Mouse (Mus musculus) naive thymus-derived CD4-positive, alpha-beta T cell, adult 2 months (primary cell): Measurements from ENCODE around the gene Med10.

Experiments
- DNase-seq: peaks from one replicate; pipeline ENCODE4 v3.0.0-alpha.2; 2011; ENCODE audit warnings: low read depth

Gene Med10

GRCm38 (mm10) chr13:69802095-69802494, at the start of gene Med10:
Gene Med10, plus strand, starts transcription at chr13:69802395.
- no peak for DNase-seq

GRCm38 (mm10) chr13:69752875-69753274, 49.3 kb upstream of the Med10 start:
- DNase-seq = no peak

GRCm38 (mm10) chr13:69758979-69759378, 43.2 kb upstream of the Med10 start:
- no peak for DNase-seq

DNA sequence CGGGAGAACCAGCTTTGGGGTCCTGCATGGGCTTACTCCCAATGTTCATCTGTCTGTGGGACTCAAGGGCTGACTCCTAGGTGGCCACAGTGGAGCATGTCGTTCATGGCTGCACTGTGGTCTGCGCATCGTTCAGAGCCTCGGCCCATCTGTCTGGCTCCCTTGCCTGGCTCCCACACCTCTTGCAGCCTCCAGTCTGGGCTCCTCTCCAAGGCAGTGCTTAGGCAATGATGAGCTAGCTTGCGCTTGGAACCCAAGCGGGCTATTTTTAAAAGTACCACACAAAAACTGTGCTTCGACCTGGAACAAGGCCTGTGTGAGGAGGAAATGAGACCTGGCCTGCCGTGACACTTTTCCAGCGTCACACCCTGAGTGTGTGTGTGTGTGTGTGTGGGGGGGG, 40.8 kb upstream of the Med10 start:
- no peak for DNase-seq

DNA sequence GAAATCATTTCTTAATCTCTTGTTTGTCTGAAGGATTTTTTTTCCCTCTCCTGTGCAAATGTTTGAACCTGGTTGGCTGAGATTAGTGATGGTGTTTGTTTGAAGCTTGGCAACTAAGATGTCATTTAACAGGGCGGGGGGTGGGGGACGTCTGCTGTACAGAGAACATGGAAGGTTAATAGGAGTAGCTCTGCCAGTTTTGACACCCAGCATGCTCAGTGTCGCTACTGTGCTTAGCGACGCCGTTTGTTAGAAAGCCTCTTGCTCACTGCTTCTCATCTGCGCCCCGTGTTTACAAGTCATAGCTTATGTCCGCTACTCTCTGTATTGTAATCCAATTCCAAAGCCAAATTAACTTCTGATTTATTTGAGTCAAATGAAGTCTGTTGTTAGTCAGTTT, 37.5 kb upstream of the Med10 start:
- DNase-seq = no peak

GRCm38 (mm10) chr13:69768152-69768551, 34.0 kb upstream of the Med10 start:
- DNase-seq = no peak

- no peak for DNase-seq
Measured at GRCm38 (mm10) chr13:69770538-69771456, 31.4 kb upstream of the Med10 start.

DNA sequence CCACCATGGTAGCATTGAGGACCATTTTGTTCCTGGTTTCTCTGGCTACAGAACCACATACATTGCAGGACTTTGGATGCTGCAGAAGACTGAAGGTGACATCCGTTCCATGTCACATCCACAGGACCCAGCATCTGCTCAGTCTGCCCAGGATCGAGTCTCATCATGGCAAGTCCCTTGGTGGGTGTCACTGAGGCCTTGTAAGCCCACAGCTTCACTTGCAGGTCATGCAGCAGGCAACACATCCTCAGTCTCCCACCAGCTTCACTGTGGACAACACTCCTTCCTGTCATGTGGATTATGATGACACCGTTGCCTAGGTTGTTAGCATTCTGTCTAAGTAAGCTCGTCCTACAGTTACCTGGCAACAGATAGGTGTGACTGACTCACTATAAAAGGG, 29.8 kb upstream of the Med10 start:
- no peak for DNase-seq

DNA sequence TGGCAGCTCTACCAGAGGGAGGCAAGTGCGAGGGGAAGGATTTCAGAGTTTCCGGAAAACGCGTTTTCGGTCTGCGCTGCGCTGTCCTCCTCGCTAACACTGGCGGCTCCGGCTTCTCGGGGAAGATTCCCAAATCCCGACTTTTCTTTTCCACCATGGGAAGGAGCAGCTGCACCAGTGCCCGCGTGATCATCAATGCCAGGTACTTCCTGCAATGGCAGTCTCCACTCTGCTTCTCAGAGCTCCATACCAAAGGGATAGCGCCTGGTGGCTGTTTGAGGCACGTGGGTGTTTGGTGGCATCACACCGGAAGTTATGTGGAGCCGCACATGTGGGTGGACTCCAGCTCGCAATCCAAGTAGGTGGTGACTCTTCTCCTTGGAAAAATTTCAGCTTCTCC, 24.0 kb upstream of the Med10 start:
- no peak for DNase-seq

- no peak for DNase-seq
Measured at GRCm38 (mm10) chr13:69788704-69789103, 13.5 kb upstream of the Med10 start.

- no peak for DNase-seq
Measured at GRCm38 (mm10) chr13:69791814-69792213, 10.4 kb upstream of the Med10 start.

DNA sequence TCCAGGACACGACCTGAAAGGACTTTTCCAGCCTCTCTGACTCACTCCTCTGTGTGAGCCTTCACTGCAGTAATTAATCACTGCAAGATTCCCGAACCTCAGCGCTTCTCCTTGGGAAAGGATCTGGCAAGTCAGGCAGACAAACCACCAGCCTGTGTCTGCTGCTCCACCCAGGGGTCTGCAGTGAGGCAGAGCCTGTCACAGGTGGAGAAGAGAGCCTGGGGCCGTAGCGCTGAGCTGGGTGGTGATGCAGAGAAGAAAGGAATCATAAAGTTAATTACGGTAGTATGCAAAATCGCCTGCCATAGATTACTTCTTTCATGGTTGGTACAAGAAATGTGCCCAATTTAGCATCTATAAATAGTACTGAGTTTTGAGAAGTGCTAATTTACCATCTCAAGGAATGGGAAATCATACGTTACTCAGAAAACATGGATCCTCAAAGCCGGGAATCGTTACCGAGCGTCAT, 9.6 kb upstream of the Med10 start:
- DNase-seq = no peak

DNA sequence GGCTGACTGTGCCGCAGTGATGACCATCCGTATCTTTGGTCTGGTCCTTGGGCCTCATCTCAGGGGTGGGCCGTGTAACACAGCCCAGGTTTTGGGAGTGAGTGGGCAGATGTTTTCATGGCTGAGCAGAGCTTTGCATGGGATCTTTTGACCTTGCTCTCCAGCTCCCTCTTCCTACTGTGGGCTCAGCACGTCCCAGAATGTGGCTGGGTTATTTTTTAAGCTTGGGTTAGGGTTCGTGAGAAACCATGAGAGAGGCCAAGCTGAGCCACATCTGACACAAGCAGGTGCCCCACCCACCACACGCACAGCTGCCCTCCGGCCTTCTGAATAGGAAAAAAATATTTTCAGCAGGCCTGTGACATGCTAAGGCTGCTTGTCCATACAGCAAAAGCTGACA, 7.4 kb upstream of the Med10 start:
- no peak for DNase-seq

- DNase-seq = peak; percentile 88
Measured at GRCm38 (mm10) chr13:69809681-69810611, 7.8 kb downstream of the Med10 start.

DNA sequence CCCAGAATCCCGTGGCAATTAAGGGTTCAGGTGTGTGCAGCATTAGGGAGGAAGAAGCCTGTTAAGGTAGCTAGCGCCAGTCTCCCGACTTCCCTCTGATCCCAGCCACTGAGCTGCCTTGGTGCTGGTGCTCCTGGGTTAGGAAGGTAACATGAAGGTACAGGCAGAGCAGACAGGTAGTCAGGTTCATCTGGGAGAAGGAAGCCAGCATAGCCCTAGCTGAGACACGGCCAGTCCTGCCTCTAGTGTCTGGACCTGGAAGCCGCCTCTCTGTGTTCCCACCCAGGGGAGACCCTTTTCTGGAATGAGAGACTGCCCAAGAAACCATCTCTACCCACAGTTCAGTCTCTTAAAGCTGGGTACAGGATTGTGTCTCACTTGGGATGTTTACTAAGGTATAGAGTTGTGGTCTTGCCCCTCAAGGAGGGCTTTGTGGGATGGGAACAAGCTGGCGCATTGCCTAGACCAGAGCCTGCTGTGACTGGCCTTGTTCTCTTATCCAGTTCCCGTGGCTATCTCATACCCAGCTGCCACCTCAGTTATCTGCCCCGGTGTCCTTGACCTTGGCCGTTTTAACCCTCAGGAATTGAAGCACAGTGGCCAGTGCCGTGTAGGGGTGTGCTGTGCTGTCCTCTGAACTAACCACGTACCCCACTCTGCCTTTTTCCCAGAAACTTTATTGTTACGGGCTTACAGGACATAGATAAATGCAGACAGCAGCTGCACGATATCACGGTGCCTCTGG, 8.9 kb downstream of the Med10 start:
- no peak for DNase-seq

GRCm38 (mm10) chr13:69813870-69814269, 11.7 kb downstream of the Med10 start:
- no peak for DNase-seq

GRCm38 (mm10) chr13:69818306-69818705, 16.1 kb downstream of the Med10 start:
- DNase-seq = no peak

GRCm38 (mm10) chr13:69821169-69821822, 19.1 kb downstream of the Med10 start:
- no peak for DNase-seq

- DNase-seq = no peak
Measured at GRCm38 (mm10) chr13:69823920-69824637, 21.9 kb downstream of the Med10 start.

- DNase-seq = no peak
Measured at GRCm38 (mm10) chr13:69825396-69826095, 23.4 kb downstream of the Med10 start.
